Mouse (Mus musculus) forebrain, embryonic 13.5 days (tissue): Measurements from ENCODE around the gene Bmi1. TPM values are rescaled to one million over a fixed set of nuclear protein-coding genes. Genes with fewer than 3 reads are reported as not detected.

Experiments used
- ATAC-seq: fragments of 200-750 bp; cut with Nextera tagmentation; 2 replicates; pipeline ENCODE4 v1.8.0; 2017
- H3K27ac ChIP-seq: fragments of 300-500 bp; sonication (generic); 2 replicates; pipeline ENCODE4 v1.5.1; 2015; ENCODE audit warnings: inconsistent platforms, mild to moderate bottlenecking, moderate library complexity
- H3K27me3 ChIP-seq: fragments of 300-500 bp; sonication (generic); 2 replicates; pipeline ENCODE4 v1.6.1; 2015; ENCODE audit warnings: mild to moderate bottlenecking, inconsistent platforms
- H3K36me3 ChIP-seq: fragments of 300-500 bp; sonication (generic); 2 replicates; pipeline ENCODE4 v1.6.1; 2015; ENCODE audit warnings: mild to moderate bottlenecking, inconsistent platforms; ENCODE audit not compliant: poor library complexity, severe bottlenecking
- H3K4me1 ChIP-seq: fragments of 300-500 bp; sonication (generic); 2 replicates; pipeline ENCODE4 v1.6.1; 2015; ENCODE audit warnings: inconsistent platforms
- H3K4me2 ChIP-seq: fragments of 300-500 bp; sonication (generic); 2 replicates; pipeline ENCODE4 v1.6.1; 2015; ENCODE audit warnings: inconsistent platforms, mild to moderate bottlenecking, moderate library complexity
- H3K4me3 ChIP-seq: fragments of 300-500 bp; sonication (generic); 2 replicates; pipeline ENCODE4 v1.5.1; 2015; ENCODE audit warnings: mild to moderate bottlenecking, inconsistent platforms
- H3K9ac ChIP-seq: fragments of 300-500 bp; sonication (generic); 2 replicates; pipeline ENCODE4 v1.6.1; 2015; ENCODE audit warnings: mild to moderate bottlenecking, inconsistent platforms
- H3K9me3 ChIP-seq: fragments of 300-500 bp; sonication (generic); replicated peaks from 2 replicates; pipeline ENCODE4 v1.6.1; 2016; ENCODE audit warnings: inconsistent platforms
- WGBS: fragments of 180-500 bp; shearing (Covaris S2); methylation state at CpG from one replicate; pipeline ENCODE4 v1.1.7; 2015; 5-methylcytosine and 5-hydroxymethylcytosine counted together
- polyA plus RNA-seq: library from polyadenylated mRNA; unstranded; fragments of >200 nt; fragmentation: Nextera tagmentation; extraction: Ambion mirVana; gene quantifications from 2 replicates; pipeline ENCODE4 v1.2.1, GENCODE M21; 2015

Bmi1 gene
- polyA plus RNA-seq, 1 experiment from 2014 or later: 35.5 TPM

- Histone ChIP-seq H3K9ac (no peak overlapping the region), H3K4me2 (peak overlapping the region; percentile 77), H3K27me3 (peaks cover 76% of the 10 kb centered on the region), H3K36me3 (peaks cover 8% of the 10 kb centered on the region), H3K9me3 (no peaks in the 10 kb centered on the region), H3K4me3 (peak overlapping the region; percentile 48), H3K4me1 (peaks cover 21% of the 10 kb centered on the region), H3K27ac (no peak overlapping the region)
- under 1% methylated on average over 45 of the region's 45 CpGs for WGBS
- ATAC-seq: peak; percentile 44
These were observed 11.9 kb downstream of the Bmi1 start for GRCm38 (mm10) chr2:18688708-18689063.

GRCm38 (mm10) chr2:18689064-18689921 lies 12.5 kb downstream of the Bmi1 start:
- H3K9me3 ChIP-seq: no peaks in the 10 kb centered on the region

GRCm38 (mm10) chr2:18690055-18690691 lies 13.4 kb downstream of the Bmi1 start:
- WGBS: under 1% methylated on average over 41 of the region's 58 CpGs
- peak; percentile 81 for ATAC-seq
- Histone ChIP-seq H3K9ac (peak overlapping the region; percentile 67), H3K27me3 (peaks cover 75% of the 10 kb centered on the region), H3K4me3 (peak overlapping the region; percentile 48), H3K9me3 (no peaks in the 10 kb centered on the region), H3K36me3 (no peaks in the 10 kb centered on the region), H3K4me2 (peak overlapping the region; percentile 77), H3K4me1 (peaks cover 32% of the 10 kb centered on the region), H3K27ac (no peak overlapping the region)

More at GRCm38 (mm10) chr2:18689064-18689921, 12.5 kb downstream of the Bmi1 start:
- Histone ChIP-seq H3K27me3 (peaks cover 73% of the 10 kb centered on the region), H3K4me1 (peaks cover 25% of the 10 kb centered on the region), H3K4me2 (peak overlapping the region; percentile 77), H3K4me3 (peak overlapping the region; percentile 48), H3K36me3 (peaks cover 3% of the 10 kb centered on the region), H3K9ac (peak overlapping the region; percentile 67), H3K27ac (no peak overlapping the region)
- ATAC-seq: peak; percentile 31; the same call in 1 of the 2 replicates
- 2% methylated on average over 47 of the region's 51 CpGs for WGBS

GRCm38 (mm10) chr2:18690756-18691155 lies 13.9 kb downstream of the Bmi1 start:
- H3K9me3 ChIP-seq: no peaks in the 10 kb centered on the region
- H3K9ac ChIP-seq: no peak overlapping the region
- no peak for ATAC-seq
- peak overlapping the region; percentile 77 for H3K4me2 ChIP-seq
- H3K4me1 ChIP-seq: peaks cover 32% of the 10 kb centered on the region
- H3K27me3 ChIP-seq: peaks cover 78% of the 10 kb centered on the region
- H3K4me3 ChIP-seq: peak overlapping the region; percentile 48
- under 1% methylated on average over 9 of the region's 9 CpGs for WGBS
- H3K36me3 ChIP-seq: no peaks in the 10 kb centered on the region
- H3K27ac ChIP-seq: no peak overlapping the region

- H3K4me3 ChIP-seq: no peak overlapping the region
- ATAC-seq: no peak
- no peaks in the 10 kb centered on the region for H3K9me3 ChIP-seq
- H3K4me1 ChIP-seq: peaks cover 32% of the 10 kb centered on the region
- H3K4me2 ChIP-seq: no peak overlapping the region
- no peak overlapping the region for H3K27ac ChIP-seq
- peaks cover 78% of the 10 kb centered on the region for H3K27me3 ChIP-seq
- H3K9ac ChIP-seq: no peak overlapping the region
- H3K36me3 ChIP-seq: no peaks in the 10 kb centered on the region
These were observed 15.2 kb downstream of the Bmi1 start for GRCm38 (mm10) chr2:18692031-18692430.

- no peak for ATAC-seq
- H3K27me3 ChIP-seq: peaks cover 74% of the 10 kb centered on the region
These were observed 15.7 kb downstream of the Bmi1 start for GRCm38 (mm10) chr2:18692548-18692947.

GRCm38 (mm10) chr2:18693491-18693870 lies 16.7 kb downstream of the Bmi1 start:
- H3K4me2 ChIP-seq: peak overlapping the region; percentile 98
- H3K4me3 ChIP-seq: peak overlapping the region; percentile 58
- no peak for ATAC-seq
- H3K4me1 ChIP-seq: peaks cover 34% of the 10 kb centered on the region
- peaks cover 74% of the 10 kb centered on the region for H3K27me3 ChIP-seq
- no peak overlapping the region for H3K9ac ChIP-seq
- H3K27ac ChIP-seq: no peak overlapping the region
- no peaks in the 10 kb centered on the region for H3K9me3 ChIP-seq
- under 1% methylated on average over 5 of the region's 5 CpGs for WGBS
- H3K36me3 ChIP-seq: no peaks in the 10 kb centered on the region

More at GRCm38 (mm10) chr2:18692548-18692947, 15.7 kb downstream of the Bmi1 start:
- Histone ChIP-seq H3K9me3 (no peaks in the 10 kb centered on the region), H3K9ac (no peak overlapping the region), H3K36me3 (no peaks in the 10 kb centered on the region), H3K4me1 (peaks cover 32% of the 10 kb centered on the region), H3K4me2 (no peak overlapping the region), H3K4me3 (no peak overlapping the region), H3K27ac (no peak overlapping the region)
- WGBS: 0% methylated on average over 1 of the region's 1 CpGs

GRCm38 (mm10) chr2:18693871-18694610 lies 17.2 kb downstream of the Bmi1 start, which contains the start of gene Spag6:
Gene Spag6, plus strand, starts transcription at chr2:18694032.
- Histone ChIP-seq H3K27ac (peak within 1 kb of the TSS; percentile 48), H3K9me3 (no peaks in the 10 kb centered on the region), H3K4me2 (peak within 1 kb of the TSS; percentile 98), H3K36me3 (no peaks in the 10 kb centered on the region), H3K4me3 (peak within 1 kb of the TSS; percentile 58), H3K4me1 (peaks cover 34% of the 10 kb centered on the region), H3K27me3 (peaks cover 74% of the 10 kb centered on the region), H3K9ac (peak within 1 kb of the TSS; percentile 76)
- ATAC-seq: peak; percentile 60
- under 1% methylated on average over 55 of the region's 61 CpGs for WGBS

GRCm38 (mm10) chr2:18694611-18694950 lies 17.8 kb downstream of the Bmi1 start:
- Histone ChIP-seq H3K4me3 (peak overlapping the region; percentile 58), H3K27me3 (peaks cover 74% of the 10 kb centered on the region), H3K4me2 (peak overlapping the region; percentile 98), H3K4me1 (peaks cover 31% of the 10 kb centered on the region), H3K36me3 (no peaks in the 10 kb centered on the region), H3K9ac (peak overlapping the region; percentile 76), H3K27ac (no peak overlapping the region), H3K9me3 (no peaks in the 10 kb centered on the region)
- WGBS: 2% methylated on average over 20 of the region's 20 CpGs
- ATAC-seq: peak; percentile 11; the same call in 1 of the 2 replicates

GRCm38 (mm10) chr2:18695163-18695562 lies 18.3 kb downstream of the Bmi1 start:
- Histone ChIP-seq H3K9ac (no peak overlapping the region), H3K4me3 (no peak overlapping the region), H3K4me1 (peaks cover 26% of the 10 kb centered on the region), H3K27me3 (peaks cover 74% of the 10 kb centered on the region), H3K27ac (no peak overlapping the region), H3K36me3 (no peaks in the 10 kb centered on the region), H3K9me3 (no peaks in the 10 kb centered on the region), H3K4me2 (peak overlapping the region; percentile 98)
- 2% methylated on average over 8 of the region's 8 CpGs for WGBS
- ATAC-seq: no peak; the same call in 1 of the 2 replicates

- no peaks in the 10 kb centered on the region for H3K9me3 ChIP-seq
- WGBS: 6% methylated on average over 7 of the region's 7 CpGs
- ATAC-seq: no peak
- peaks cover 74% of the 10 kb centered on the region for H3K27me3 ChIP-seq
- no peaks in the 10 kb centered on the region for H3K36me3 ChIP-seq
- no peak overlapping the region for H3K4me3 ChIP-seq
- no peak overlapping the region for H3K9ac ChIP-seq
- peaks cover 21% of the 10 kb centered on the region for H3K4me1 ChIP-seq
- no peak overlapping the region for H3K4me2 ChIP-seq
- no peak overlapping the region for H3K27ac ChIP-seq
These were observed 18.9 kb downstream of the Bmi1 start for GRCm38 (mm10) chr2:18695629-18696150.
